Mouse (Mus musculus) spleen, postnatal 4 days (tissue): ENCODE data around the gene Gm49396.

ENCODE experiments used
- DNase-seq, 2 experiments: peaks; one replicate each; pipeline ENCODE4 v3.0.0; 2022; ENCODE audit warnings: low spot score in 2 of 2

The Gm49396 gene

GRCm38 (mm10) chr7:30563117-30563905, at the start of gene Gm49396, which contains the start of the genes U2af1l4 and Psenen:
Gene Gm49396, plus strand, starts transcription at chr7:30563344.
Gene U2af1l4, plus strand, starts transcription at chr7:30563301.
Gene Psenen, minus strand, starts transcription at chr7:30563627.
- peak; percentile 95 to 98 for DNase-seq

- no peak for DNase-seq
These were observed 48.0 kb upstream of the Gm49396 start for GRCm38 (mm10) chr7:30515003-30515760.

- DNase-seq = no peak
These were observed 44.8 kb upstream of the Gm49396 start for GRCm38 (mm10) chr7:30518325-30518724.

GRCm38 (mm10) chr7:30520396-30520795, 42.7 kb upstream of the Gm49396 start:
- no peak for DNase-seq

- no peak for DNase-seq
These were observed 42.3 kb upstream of the Gm49396 start for GRCm38 (mm10) chr7:30520856-30521255.

GRCm38 (mm10) chr7:30522871-30523270, 40.3 kb upstream of the Gm49396 start:
- DNase-seq = no peak

GRCm38 (mm10) chr7:30524487-30524886, 38.7 kb upstream of the Gm49396 start:
- no peak for DNase-seq

- peak in 1 of 2 experiments; percentile 61 for DNase-seq
These were observed 37.2 kb upstream of the Gm49396 start for GRCm38 (mm10) chr7:30525954-30526353.

GRCm38 (mm10) chr7:30526399-30526798, 36.7 kb upstream of the Gm49396 start:
- DNase-seq = peak in 1 of 2 experiments; percentile 59

- peak in 1 of 2 experiments; percentile 58 for DNase-seq
These were observed 36.2 kb upstream of the Gm49396 start for GRCm38 (mm10) chr7:30526981-30527380.

- peak in 1 of 2 experiments; percentile 56 for DNase-seq
These were observed 31.8 kb upstream of the Gm49396 start for GRCm38 (mm10) chr7:30531291-30531815.

- DNase-seq = peak in 1 of 2 experiments; percentile 60
These were observed 30.2 kb upstream of the Gm49396 start for GRCm38 (mm10) chr7:30532931-30533330.

GRCm38 (mm10) chr7:30533941-30534632, 29.1 kb upstream of the Gm49396 start:
- peak in 1 of 2 experiments; percentile 71 for DNase-seq

- DNase-seq = peak; percentile 96 to 97
These were observed 28.2 kb upstream of the Gm49396 start, which contains the start of gene Arhgap33 for GRCm38 (mm10) chr7:30534633-30535577. Gene Arhgap33, minus strand, starts transcription at chr7:30535060.

- no peak for DNase-seq
These were observed 22.6 kb upstream of the Gm49396 start for GRCm38 (mm10) chr7:30540572-30540971.

GRCm38 (mm10) chr7:30544327-30544726, 18.8 kb upstream of the Gm49396 start:
- DNase-seq = no peak

- DNase-seq = no peak
These were observed 13.3 kb upstream of the Gm49396 start for GRCm38 (mm10) chr7:30549880-30550279.

- DNase-seq = peak in 1 of 2 experiments; percentile 60
These were observed 12.5 kb upstream of the Gm49396 start for GRCm38 (mm10) chr7:30550603-30551002.

GRCm38 (mm10) chr7:30551445-30552101, 11.6 kb upstream of the Gm49396 start:
- no peak for DNase-seq
